Mouse (Mus musculus) layer of hippocampus, adult 9-10 months (tissue): Measurements from ENCODE around the gene Ptpn11.
A peak's percentile ranks its signal among the peaks of the same experiment; 100 is the strongest.
"Not testable (repeated sequence)": the region's sequence is repeated elsewhere in the genome, so short reads cannot be mapped to it uniquely, and the experiment has no call there.

Experiments
- DNase-seq: peaks from one replicate; pipeline ENCODE4 v3.0.0; 2022; ENCODE audit warnings: low spot score

Ptpn11 gene

DNA sequence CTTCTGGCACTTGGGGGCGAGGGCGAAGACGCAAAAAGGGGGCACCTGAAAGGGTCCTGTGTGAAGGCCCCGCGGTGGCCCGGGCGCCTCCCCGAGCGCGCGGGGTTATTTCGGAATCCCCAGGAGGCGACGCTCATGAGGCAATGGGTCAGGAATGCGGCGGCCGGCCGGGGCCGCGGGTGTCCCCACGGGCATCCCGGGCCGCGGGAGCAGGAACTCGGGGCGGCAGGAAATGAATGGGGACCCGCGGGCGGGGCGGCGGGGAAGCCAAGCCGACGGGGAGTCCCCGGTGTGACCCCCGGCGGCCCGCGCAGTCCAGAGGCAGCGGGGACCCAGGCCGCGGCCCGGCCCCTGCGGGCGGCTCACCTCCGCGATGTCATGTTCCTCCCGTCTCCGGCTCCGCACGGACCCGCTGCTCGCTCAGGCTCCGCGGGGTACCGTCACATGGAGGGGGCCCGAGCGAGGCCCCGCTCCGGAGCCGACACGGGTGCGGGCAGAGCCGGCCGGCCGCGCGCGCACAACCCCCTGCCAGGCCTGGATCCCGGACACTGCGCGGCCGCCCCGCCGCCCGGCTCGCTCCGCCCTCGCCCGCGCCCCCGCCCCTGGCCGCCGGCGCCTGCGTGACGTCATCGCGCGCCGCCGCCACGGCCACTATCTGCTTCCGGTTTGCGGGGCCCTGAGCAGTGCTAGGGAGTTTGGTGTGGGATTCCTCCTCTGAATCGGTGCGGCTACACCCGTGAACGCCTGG lies at the start of gene Ptpn11:
TSS of gene Ptpn11 (minus strand) at position 562 of the 748 bp plus-strand sequence.
- DNase-seq = no peak

DNA sequence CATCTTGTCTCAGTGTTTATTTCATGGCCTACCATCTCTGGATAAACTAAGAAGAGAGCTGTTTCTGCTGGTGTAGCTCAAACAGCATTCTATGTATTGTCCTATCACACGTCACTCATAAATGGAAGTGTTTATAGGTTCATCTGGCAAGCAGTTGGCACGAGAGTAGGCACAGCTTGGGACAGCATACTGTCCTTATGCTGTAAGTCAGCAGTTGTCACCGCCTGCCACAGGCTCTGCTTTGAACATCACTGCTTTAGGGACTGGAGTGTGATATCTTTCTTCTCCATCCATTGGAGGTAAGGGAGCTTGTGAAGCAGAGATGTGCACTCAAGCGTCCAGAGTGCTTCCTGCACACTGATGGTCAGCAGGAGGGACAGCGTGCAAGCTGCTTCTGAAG lies 48.6 kb upstream of the Ptpn11 start:
- peak; percentile 67 for DNase-seq

- DNase-seq = no peak
These were observed 47.0 kb upstream of the Ptpn11 start for GRCm38 (mm10) chr5:121238208-121238607.

GRCm38 (mm10) chr5:121236171-121236570 lies 45.0 kb upstream of the Ptpn11 start:
- peak; percentile 53 for DNase-seq

DNA sequence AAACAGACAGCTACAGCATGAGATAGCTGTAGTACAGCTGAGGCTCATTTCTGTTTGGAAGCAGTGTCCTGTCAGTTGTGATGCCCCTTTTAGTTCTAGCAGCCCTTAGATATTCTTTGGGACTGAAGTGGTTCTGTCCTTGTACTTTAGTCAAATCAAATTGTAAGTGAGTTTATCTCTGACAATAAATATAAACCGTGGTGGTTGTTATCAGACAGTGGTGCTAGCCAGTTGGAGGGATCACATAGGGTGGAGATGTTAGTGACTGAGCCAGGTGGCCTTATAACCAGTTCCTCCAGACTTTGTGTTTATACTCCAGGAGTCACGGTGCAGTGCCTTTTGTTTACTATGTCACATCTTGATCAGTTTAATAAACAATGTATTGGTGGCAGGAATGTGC lies 42.5 kb upstream of the Ptpn11 start:
- no peak for DNase-seq

DNA sequence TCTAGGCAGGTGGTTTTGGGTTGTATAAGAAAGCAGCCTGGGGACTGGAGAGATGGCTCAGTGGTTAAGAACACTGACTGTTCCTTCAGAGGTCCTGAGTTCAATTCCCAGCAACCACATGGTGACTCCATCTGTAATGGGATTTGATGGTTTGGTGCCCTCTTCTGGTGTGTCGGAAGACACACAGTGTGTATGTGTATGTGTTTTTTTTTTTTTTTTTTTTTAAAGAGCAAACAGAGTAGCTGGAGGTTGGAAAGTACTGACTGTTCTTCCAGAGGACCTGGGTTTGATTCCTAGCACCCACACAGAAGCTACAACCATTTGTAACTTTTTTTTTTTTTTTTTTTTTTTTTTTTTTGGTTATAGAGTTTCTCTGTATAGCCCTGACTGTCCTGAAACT lies 41.6 kb upstream of the Ptpn11 start:
- DNase-seq = no peak

GRCm38 (mm10) chr5:121230811-121231210 lies 39.6 kb upstream of the Ptpn11 start:
- no peak for DNase-seq

DNA sequence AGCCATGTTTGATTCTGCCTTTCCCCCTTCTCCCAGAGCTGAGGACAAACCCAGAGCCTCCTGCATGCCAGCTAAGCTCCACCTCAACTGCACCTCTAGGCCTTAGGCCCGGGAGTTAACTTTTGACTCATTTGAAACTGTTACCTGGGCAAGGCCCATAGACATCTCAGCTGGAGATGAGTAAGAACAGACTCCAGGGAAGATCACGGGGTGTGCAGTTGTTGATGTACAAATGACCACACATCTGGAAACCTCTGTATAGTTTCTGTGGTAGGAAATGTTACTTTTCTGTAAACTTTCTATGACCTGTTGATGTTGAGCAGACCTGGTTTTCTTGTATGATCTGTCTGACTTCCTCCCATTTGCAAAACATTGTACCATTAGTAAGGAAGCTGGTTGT lies 38.0 kb upstream of the Ptpn11 start:
- no peak for DNase-seq

DNA sequence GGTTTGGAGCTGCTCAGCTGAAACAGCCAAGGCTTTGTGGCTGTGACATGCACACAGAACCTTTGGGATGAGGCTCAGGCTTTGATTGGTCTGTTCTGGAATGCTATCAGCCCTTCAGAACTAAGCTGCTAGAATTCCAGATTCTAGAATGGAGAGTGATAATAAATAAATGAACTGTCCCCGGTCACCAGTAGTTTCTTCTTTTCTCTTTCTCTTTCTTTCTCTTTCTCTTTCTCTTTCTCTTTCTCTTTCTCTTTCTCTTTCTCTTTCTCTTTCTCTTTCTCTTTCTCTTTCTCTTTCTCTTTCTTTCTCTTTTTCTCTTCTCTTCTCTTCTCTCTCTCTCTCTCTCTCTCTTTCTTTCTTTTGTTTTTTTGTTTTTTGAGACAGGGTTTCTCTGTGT lies 36.1 kb upstream of the Ptpn11 start:
- not testable (repeated sequence) for DNase-seq

GRCm38 (mm10) chr5:121226845-121227244 lies 35.6 kb upstream of the Ptpn11 start:
- no peak for DNase-seq

- no peak for DNase-seq
These were observed 35.2 kb upstream of the Ptpn11 start for GRCm38 (mm10) chr5:121226406-121226805.

- no peak for DNase-seq
These were observed 34.7 kb upstream of the Ptpn11 start for GRCm38 (mm10) chr5:121225854-121226253.

GRCm38 (mm10) chr5:121224856-121225255 lies 33.7 kb upstream of the Ptpn11 start:
- no peak for DNase-seq

GRCm38 (mm10) chr5:121224020-121224419 lies 32.8 kb upstream of the Ptpn11 start:
- not testable (repeated sequence) for DNase-seq

- no peak for DNase-seq
These were observed 30.2 kb upstream of the Ptpn11 start for GRCm38 (mm10) chr5:121221328-121221850.

DNA sequence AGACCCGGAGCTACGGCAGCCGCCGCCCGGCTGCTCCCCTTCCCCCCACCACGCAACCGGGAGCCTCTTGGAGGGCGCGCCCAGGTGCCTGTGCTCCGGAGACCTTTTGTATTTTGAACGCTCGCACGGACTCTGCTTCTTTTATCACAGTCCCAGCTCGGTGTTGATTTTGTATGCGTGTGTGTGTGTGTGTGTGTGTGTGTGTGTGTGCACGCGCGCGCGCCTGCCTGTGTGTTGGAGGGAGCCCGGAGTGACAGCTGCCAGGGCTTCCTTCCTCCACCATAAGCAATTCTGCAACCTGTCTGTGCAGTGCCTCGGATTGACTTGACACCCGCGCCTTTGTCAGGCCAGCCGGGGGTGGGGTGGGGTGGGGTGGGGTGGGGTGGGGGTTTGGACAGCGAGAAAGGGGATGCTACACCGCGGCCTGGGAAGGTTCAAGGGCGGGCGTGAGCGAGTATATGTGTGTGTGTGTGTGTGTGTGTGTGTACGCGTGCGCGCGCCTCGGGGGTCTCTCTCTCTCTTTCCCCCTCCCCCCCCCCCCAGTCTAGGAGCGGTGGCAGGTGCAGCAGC lies 29.6 kb upstream of the Ptpn11 start:
- DNase-seq = no peak

- peak; percentile 89 for DNase-seq
These were observed 29.0 kb upstream of the Ptpn11 start, which contains the start of gene Hectd4 for GRCm38 (mm10) chr5:121219980-121220731. Hectd4 (plus strand) TSS chr5:121220219.

- no peak for DNase-seq
These were observed 28.0 kb upstream of the Ptpn11 start for GRCm38 (mm10) chr5:121219190-121219589.

- no peak for DNase-seq
These were observed 26.1 kb upstream of the Ptpn11 start for GRCm38 (mm10) chr5:121217313-121217634.

DNA sequence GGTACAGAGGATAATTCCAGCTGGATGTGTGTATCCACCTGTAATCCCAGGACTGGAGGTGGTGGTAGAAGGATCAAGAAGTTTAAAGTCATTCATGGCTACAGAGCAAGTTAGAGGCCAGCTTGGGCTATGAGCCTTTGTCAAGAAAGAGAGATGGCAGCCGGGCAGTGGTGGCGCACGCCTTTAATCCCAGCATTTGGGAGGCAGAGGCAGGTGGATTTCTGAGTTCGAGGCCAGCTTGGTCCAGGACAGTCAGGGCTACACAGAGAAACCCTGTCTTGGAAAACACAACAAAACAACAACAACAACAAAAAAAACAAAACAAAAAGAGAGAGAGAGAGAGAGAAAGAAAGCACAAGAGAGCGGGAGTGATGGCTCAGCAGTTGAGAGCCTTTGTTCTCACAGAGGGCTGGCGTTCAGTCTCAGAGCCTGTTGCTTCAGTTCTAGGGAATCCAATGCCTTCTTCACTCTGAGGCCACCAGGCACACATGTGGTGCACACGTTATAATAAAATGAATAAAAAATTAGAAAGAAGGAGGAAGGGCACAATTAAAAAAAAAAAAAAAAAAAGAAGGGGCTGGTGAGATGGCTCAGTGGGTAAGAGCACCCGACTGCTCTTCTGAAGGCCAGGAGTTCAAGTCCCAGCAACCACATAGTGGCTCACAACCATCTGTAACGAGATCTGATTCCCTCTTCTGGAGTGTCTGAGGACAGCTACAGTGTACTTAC lies 25.6 kb upstream of the Ptpn11 start:
- DNase-seq = not testable (repeated sequence)

GRCm38 (mm10) chr5:121216126-121216446 lies 24.9 kb upstream of the Ptpn11 start:
- DNase-seq = no peak

DNA sequence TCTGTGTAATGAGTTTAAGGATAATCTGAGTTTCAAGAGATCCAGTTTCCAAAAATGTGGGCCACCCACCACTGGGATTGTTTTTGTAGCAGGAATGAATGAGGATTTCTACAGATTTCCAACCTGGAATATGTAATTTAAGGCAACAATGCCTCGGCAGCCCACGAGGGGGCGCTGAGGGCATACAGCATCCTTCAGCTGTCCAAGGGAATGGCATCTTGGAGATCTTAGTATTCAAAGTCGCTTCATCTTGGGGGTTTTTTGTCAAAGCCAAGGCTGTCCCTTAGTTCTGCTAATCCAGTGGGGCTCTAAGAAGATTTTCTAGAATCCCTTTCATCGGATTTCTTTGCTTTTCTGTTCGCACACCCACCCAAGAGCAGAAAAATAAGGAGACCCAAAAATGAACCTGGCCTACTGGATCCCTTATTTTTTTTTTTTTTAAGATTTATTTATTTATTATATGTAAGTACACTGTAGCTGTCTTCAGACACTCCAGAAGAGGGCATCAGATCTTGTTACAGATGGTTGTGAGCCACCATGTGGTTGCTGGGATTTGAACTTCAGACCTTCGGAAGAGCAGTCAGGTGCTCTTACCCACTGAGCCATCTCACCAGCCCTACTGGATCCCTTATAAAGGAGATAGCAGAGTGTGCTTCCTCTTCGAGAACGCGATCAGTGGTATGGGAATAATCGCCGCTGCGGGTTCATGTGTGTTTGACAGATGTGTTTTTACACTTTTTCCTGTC lies 24.4 kb upstream of the Ptpn11 start:
- DNase-seq = peak; percentile 68
